Mouse (Mus musculus) liver, adult 2 months (tissue): ENCODE data around the gene Gm13288.

ENCODE experiments used
- CTCF ChIP-seq: fragments of 200-500 bp; IDR thresholded peaks from 2 replicates; pipeline ENCODE4 v1.5.1; 2011; ENCODE audit warnings: low read depth, low read length, control low read depth
- POLR2A ChIP-seq: fragments of 200-500 bp; IDR thresholded peaks from 2 replicates; pipeline ENCODE4 v1.6.1; 2011; ENCODE audit warnings: low read length, control low read depth; ENCODE audit not compliant: insufficient read depth; ENCODE audit errors: extremely low read depth

- TF ChIP-seq CTCF (peak; percentile 40), POLR2A (peak; percentile 50; the same call in 1 of the 2 replicates)
These were observed 44.9 kb upstream of the Gm13288 start for GRCm38 (mm10) chr4:88760431-88760830.
